Mouse (Mus musculus) heart, embryonic 11.5 days (tissue): ENCODE data around the gene Ccr10. TPM values are rescaled to one million over a fixed set of nuclear protein-coding genes. Genes with fewer than 3 reads are reported as not detected.

Experiments used
- ATAC-seq: fragments of 200-750 bp; cut with Nextera tagmentation; replicated peaks from 2 replicates; pipeline ENCODE4 v1.8.0; 2017; ENCODE audit warnings: moderate library complexity; ENCODE audit not compliant: insufficient number of reproducible peaks, low FRiP score, low TSS enrichment
- H3K27ac ChIP-seq: fragments of 300-500 bp; sonication (generic); 2 replicates; pipeline ENCODE4 v1.5.1; 2014; ENCODE audit warnings: mild to moderate bottlenecking, low read depth, low read length
- H3K27me3 ChIP-seq: fragments of 300-500 bp; sonication (generic); 2 replicates; pipeline ENCODE4 v1.6.1; 2014; ENCODE audit warnings: mild to moderate bottlenecking, low read length, mixed read lengths; ENCODE audit not compliant: control insufficient read depth, insufficient read depth
- H3K36me3 ChIP-seq: fragments of 300-500 bp; sonication (generic); 2 replicates; pipeline ENCODE4 v1.6.1; 2014; ENCODE audit warnings: mild to moderate bottlenecking, low read length, moderate library complexity, mixed read lengths; ENCODE audit not compliant: control insufficient read depth, insufficient read depth
- H3K4me1 ChIP-seq: fragments of 300-500 bp; sonication (generic); 2 replicates; pipeline ENCODE4 v1.6.1; 2014; ENCODE audit warnings: low read length; ENCODE audit not compliant: control insufficient read depth, insufficient read depth
- H3K4me2 ChIP-seq: fragments of 300-500 bp; sonication (generic); 2 replicates; pipeline ENCODE4 v1.6.1; 2014; ENCODE audit warnings: mild to moderate bottlenecking, moderate library complexity
- H3K4me3 ChIP-seq: fragments of 300-500 bp; sonication (generic); 2 replicates; pipeline ENCODE4 v1.5.1; 2014; ENCODE audit warnings: low read depth, low read length
- H3K9ac ChIP-seq: fragments of 300-500 bp; sonication (generic); 2 replicates; pipeline ENCODE4 v1.6.1; 2014; ENCODE audit warnings: mild to moderate bottlenecking, low read depth, low read length, moderate library complexity
- H3K9me3 ChIP-seq: fragments of 300-500 bp; sonication (generic); replicated peaks from 2 replicates; pipeline ENCODE4 v1.6.1; 2016; ENCODE audit warnings: low read length; ENCODE audit not compliant: control insufficient read depth
- WGBS: fragments of 180-500 bp; shearing (Covaris S2); extraction: QIAGEN DNeasy Blood & Tissue Kit; methylation state at CpG from one replicate; pipeline ENCODE4 v1.1.7; 2014; ENCODE audit not compliant: insufficient replicate concordance; 5-methylcytosine and 5-hydroxymethylcytosine counted together
- polyA plus RNA-seq: library from polyadenylated mRNA; unstranded; fragments of >200 nt; fragmentation: Nextera tagmentation; extraction: Ambion mirVana; gene quantifications from 2 replicates; pipeline ENCODE4 v1.2.1, GENCODE M21; 2014

Gene Ccr10
- polyA plus RNA-seq, 1 experiment from 2014 or later = 0.39 TPM

GRCm38 (mm10) chr11:101170811-101171610, 4.2 kb downstream of the Ccr10 start, which contains the start of gene Plekhh3:
Gene Plekhh3 (minus strand): TSS chr11:101171351.
- peak within 1 kb of the TSS; percentile 71 for H3K4me3 ChIP-seq
- no peaks in the 10 kb centered on the region for H3K9me3 ChIP-seq
- peaks cover 50% of the 10 kb centered on the region for H3K4me1 ChIP-seq
- peak; percentile 88 for ATAC-seq
- peaks cover 3% of the 10 kb centered on the region; the same call in 1 of the 2 replicates for H3K36me3 ChIP-seq
- H3K9ac ChIP-seq = peak within 1 kb of the TSS; percentile 73
- under 1% methylated on average over 39 of the region's 50 CpGs for WGBS
- peak within 1 kb of the TSS; percentile 82 for H3K27ac ChIP-seq
- H3K27me3 ChIP-seq = peaks cover 51% of the 10 kb centered on the region
- H3K4me2 ChIP-seq = peak within 1 kb of the TSS; percentile 97

- Histone ChIP-seq H3K27me3 (peaks cover 53% of the 10 kb centered on the region), H3K9me3 (no peaks in the 10 kb centered on the region), H3K4me2 (peak within 1 kb of the TSS; percentile 97), H3K36me3 (peaks cover 3% of the 10 kb centered on the region; the same call in 1 of the 2 replicates), H3K4me3 (peak within 1 kb of the TSS; percentile 71), H3K27ac (peak within 1 kb of the TSS; percentile 82), H3K9ac (peak within 1 kb of the TSS; percentile 73), H3K4me1 (peaks cover 50% of the 10 kb centered on the region)
- no peak for ATAC-seq
- under 1% methylated on average over 35 of the region's 35 CpGs for WGBS
Measured at GRCm38 (mm10) chr11:101170354-101170810, 4.9 kb downstream of the Ccr10 start, which contains the start of gene Cntnap1. Gene Cntnap1 (plus strand): TSS chr11:101170523.

GRCm38 (mm10) chr11:101169301-101170107, 5.7 kb downstream of the Ccr10 start:
- Histone ChIP-seq H3K4me3 (peak overlapping the region; percentile 71), H3K9me3 (no peaks in the 10 kb centered on the region), H3K4me1 (peaks cover 54% of the 10 kb centered on the region), H3K27me3 (peaks cover 56% of the 10 kb centered on the region), H3K36me3 (peaks cover 3% of the 10 kb centered on the region; the same call in 1 of the 2 replicates), H3K9ac (peak overlapping the region; percentile 73), H3K27ac (no peak overlapping the region), H3K4me2 (peak overlapping the region; percentile 97)
- ATAC-seq = no peak
- 12% methylated on average over 17 of the region's 17 CpGs for WGBS

GRCm38 (mm10) chr11:101168301-101168980, 6.8 kb downstream of the Ccr10 start:
- peaks cover 49% of the 10 kb centered on the region for H3K4me1 ChIP-seq
- peaks cover 62% of the 10 kb centered on the region for H3K27me3 ChIP-seq
- H3K27ac ChIP-seq = no peak overlapping the region
- peaks cover 3% of the 10 kb centered on the region; the same call in 1 of the 2 replicates for H3K36me3 ChIP-seq
- H3K4me2 ChIP-seq = peak overlapping the region; percentile 1; the same call in 1 of the 2 replicates
- H3K4me3 ChIP-seq = no peak overlapping the region
- WGBS = 69% methylated on average over 18 of the region's 18 CpGs
- H3K9ac ChIP-seq = no peak overlapping the region
- no peak for ATAC-seq
- H3K9me3 ChIP-seq = no peaks in the 10 kb centered on the region

- Histone ChIP-seq H3K36me3 (peaks cover 3% of the 10 kb centered on the region; the same call in 1 of the 2 replicates), H3K4me2 (no peak overlapping the region), H3K4me3 (no peak overlapping the region), H3K4me1 (peaks cover 45% of the 10 kb centered on the region), H3K27ac (no peak overlapping the region), H3K9me3 (no peaks in the 10 kb centered on the region), H3K27me3 (peaks cover 68% of the 10 kb centered on the region), H3K9ac (no peak overlapping the region)
- ATAC-seq = no peak
- 51% methylated on average over 8 of the region's 8 CpGs for WGBS
Measured at GRCm38 (mm10) chr11:101167963-101168300, 7.3 kb downstream of the Ccr10 start.

- peaks cover 3% of the 10 kb centered on the region; the same call in 1 of the 2 replicates for H3K36me3 ChIP-seq
- peaks cover 43% of the 10 kb centered on the region for H3K4me1 ChIP-seq
Measured at GRCm38 (mm10) chr11:101167211-101167962, 7.9 kb downstream of the Ccr10 start.

GRCm38 (mm10) chr11:101166357-101166756, 8.9 kb downstream of the Ccr10 start:
- peaks cover 71% of the 10 kb centered on the region for H3K27me3 ChIP-seq
- no peak overlapping the region for H3K9ac ChIP-seq
- H3K9me3 ChIP-seq = no peaks in the 10 kb centered on the region
- ATAC-seq = no peak
- no peak overlapping the region for H3K4me3 ChIP-seq
- peaks cover 37% of the 10 kb centered on the region for H3K4me1 ChIP-seq
- WGBS = 62% methylated on average over 14 of the region's 14 CpGs
- peaks cover 3% of the 10 kb centered on the region; the same call in 1 of the 2 replicates for H3K36me3 ChIP-seq
- H3K4me2 ChIP-seq = no peak overlapping the region
- no peak overlapping the region for H3K27ac ChIP-seq

More at GRCm38 (mm10) chr11:101167211-101167962, 7.9 kb downstream of the Ccr10 start:
- Histone ChIP-seq H3K9ac (no peak overlapping the region), H3K9me3 (no peaks in the 10 kb centered on the region), H3K4me3 (no peak overlapping the region), H3K27me3 (peaks cover 71% of the 10 kb centered on the region), H3K27ac (no peak overlapping the region), H3K4me2 (0 out of 2 replicates have a peak overlapping the region, but pooled peaks have one; percentile 14)
- no peak for ATAC-seq
- WGBS = 51% methylated on average over 19 of the region's 19 CpGs
